Mouse (Mus musculus) megakaryocyte, embryonic 14.5 days (primary cell): ENCODE measurements around the gene Kel. TPM values are rescaled to one million over a fixed set of nuclear protein-coding genes. Genes with fewer than 3 reads are reported as not detected.

Source experiments
- H3K27me3 ChIP-seq: replicated peaks from 2 replicates; pipeline ENCODE3; 2012; ENCODE audit warnings: inconsistent platforms
- H3K36me3 ChIP-seq: replicated peaks from 2 replicates; pipeline ENCODE3; 2012; ENCODE audit warnings: low read length, inconsistent platforms, mixed read lengths
- H3K4me1 ChIP-seq: 2 replicates; pipeline ENCODE4 v1.6.1; 2012; ENCODE audit warnings: inconsistent platforms
- H3K4me3 ChIP-seq: replicated peaks from 2 replicates; pipeline ENCODE3; 2012; ENCODE audit warnings: moderate library complexity, mild to moderate bottlenecking, inconsistent platforms
- H3K9me3 ChIP-seq: 2 replicates; pipeline ENCODE4 v1.6.1; 2012; ENCODE audit warnings: inconsistent platforms
- FLI1 ChIP-seq: IDR thresholded peaks from 2 replicates; pipeline ENCODE4 v1.6.1; 2012; ENCODE audit warnings: low read length, inconsistent platforms, mixed read lengths
- GATA1 ChIP-seq: IDR thresholded peaks from 3 replicates; pipeline ENCODE4 v1.6.1; 2012; ENCODE audit warnings: mixed read lengths, low read length, inconsistent platforms, borderline replicate concordance
- polyA plus RNA-seq: library from polyadenylated mRNA; stranded (reverse); fragments of >175 nt; gene quantifications from 2 replicates; pipeline ENCODE4 v1.2.3, GENCODE M21; 2012; ENCODE audit warnings: low replicate concordance; ENCODE audit not compliant: insufficient read depth

Gene Kel
- polyA plus RNA-seq, 1 experiment = 0.48 TPM

GRCm38 (mm10) chr6:41694407-41694806 lies 9.7 kb downstream of the Kel start:
- TF ChIP-seq GATA1 (no peak), FLI1 (no peak)
- H3K36me3 ChIP-seq = no peaks in the 10 kb centered on the region
- H3K4me1 ChIP-seq = no peaks in the 10 kb centered on the region
- no peak overlapping the region for H3K4me3 ChIP-seq
- no peaks in the 10 kb centered on the region for H3K27me3 ChIP-seq
- no peaks in the 10 kb centered on the region for H3K9me3 ChIP-seq

GRCm38 (mm10) chr6:41692200-41692599 lies 11.9 kb downstream of the Kel start:
- H3K36me3 ChIP-seq = no peaks in the 10 kb centered on the region
- H3K27me3 ChIP-seq = peaks cover 1% of the 10 kb centered on the region
- no peaks in the 10 kb centered on the region for H3K4me1 ChIP-seq
- TF ChIP-seq GATA1 (no peak), FLI1 (no peak)
- H3K9me3 ChIP-seq = no peaks in the 10 kb centered on the region
- no peak overlapping the region for H3K4me3 ChIP-seq

GRCm38 (mm10) chr6:41685596-41685995 lies 18.5 kb downstream of the Kel start:
- no peaks in the 10 kb centered on the region for H3K36me3 ChIP-seq
- no peak overlapping the region for H3K4me3 ChIP-seq
- TF ChIP-seq FLI1 = no peak
- no peak for TF ChIP-seq GATA1
- no peaks in the 10 kb centered on the region for H3K9me3 ChIP-seq
- no peaks in the 10 kb centered on the region for H3K4me1 ChIP-seq
- H3K27me3 ChIP-seq = peaks cover 7% of the 10 kb centered on the region

- no peaks in the 10 kb centered on the region for H3K4me1 ChIP-seq
- no peaks in the 10 kb centered on the region for H3K36me3 ChIP-seq
- no peak overlapping the region for H3K4me3 ChIP-seq
Measured at GRCm38 (mm10) chr6:41684911-41685310, 19.2 kb downstream of the Kel start.

GRCm38 (mm10) chr6:41684131-41684530 lies 20.0 kb downstream of the Kel start, which contains the start of gene Llcfc1:
Llcfc1 (plus strand) TSS chr6:41684431.
- no peak within 1 kb of the TSS for H3K4me3 ChIP-seq
- TF ChIP-seq GATA1 = no peak
- TF ChIP-seq FLI1 = no peak
- H3K4me1 ChIP-seq = no peaks in the 10 kb centered on the region
- H3K9me3 ChIP-seq = no peaks in the 10 kb centered on the region
- peaks cover 12% of the 10 kb centered on the region for H3K27me3 ChIP-seq
- no peaks in the 10 kb centered on the region for H3K36me3 ChIP-seq

More at GRCm38 (mm10) chr6:41684911-41685310, 19.2 kb downstream of the Kel start:
- Histone ChIP-seq H3K9me3 (no peaks in the 10 kb centered on the region), H3K27me3 (peaks cover 12% of the 10 kb centered on the region)
- TF ChIP-seq GATA1 (no peak), FLI1 (no peak)

GRCm38 (mm10) chr6:41681656-41682055 lies 22.5 kb downstream of the Kel start:
- TF ChIP-seq FLI1 = no peak
- TF ChIP-seq GATA1 = no peak
- H3K9me3 ChIP-seq = no peaks in the 10 kb centered on the region
- no peak overlapping the region for H3K4me3 ChIP-seq
- no peaks in the 10 kb centered on the region for H3K36me3 ChIP-seq
- no peaks in the 10 kb centered on the region for H3K4me1 ChIP-seq
- peaks cover 11% of the 10 kb centered on the region for H3K27me3 ChIP-seq

- TF ChIP-seq GATA1 = no peak
- no peak for TF ChIP-seq FLI1
- H3K4me3 ChIP-seq = no peak within 1 kb of the TSS
- H3K27me3 ChIP-seq = peaks cover 13% of the 10 kb centered on the region
- 0 out of 2 replicates have a peak, but pooled peaks cover 2% of the 10 kb centered on the region for H3K4me1 ChIP-seq
- no peaks in the 10 kb centered on the region for H3K9me3 ChIP-seq
- no peaks in the 10 kb centered on the region for H3K36me3 ChIP-seq
Measured at GRCm38 (mm10) chr6:41680669-41681068, 23.5 kb downstream of the Kel start, which contains the start of gene Trpv5. Trpv5 (minus strand) TSS chr6:41680769.

GRCm38 (mm10) chr6:41676530-41676929 lies 27.6 kb downstream of the Kel start:
- Histone ChIP-seq H3K9me3 (peaks cover 3% of the 10 kb centered on the region; the same call in 1 of the 2 replicates), H3K4me3 (no peak overlapping the region), H3K27me3 (peaks cover 10% of the 10 kb centered on the region), H3K4me1 (0 out of 2 replicates have a peak, but pooled peaks cover 6% of the 10 kb centered on the region), H3K36me3 (no peaks in the 10 kb centered on the region)
- TF ChIP-seq GATA1 (no peak), FLI1 (no peak)

- Histone ChIP-seq H3K9me3 (no peaks in the 10 kb centered on the region), H3K36me3 (no peaks in the 10 kb centered on the region), H3K4me3 (no peak overlapping the region), H3K27me3 (peaks cover 4% of the 10 kb centered on the region), H3K4me1 (no peaks in the 10 kb centered on the region; the same call in 1 of the 2 replicates)
- TF ChIP-seq GATA1 (no peak), FLI1 (no peak)
Measured at GRCm38 (mm10) chr6:41662320-41662719, 41.8 kb downstream of the Kel start.

GRCm38 (mm10) chr6:41658487-41658886 lies 45.7 kb downstream of the Kel start:
- TF ChIP-seq GATA1 (no peak), FLI1 (no peak)
- Histone ChIP-seq H3K9me3 (no peaks in the 10 kb centered on the region), H3K4me1 (peaks cover 8% of the 10 kb centered on the region), H3K27me3 (peaks cover 4% of the 10 kb centered on the region), H3K4me3 (no peak overlapping the region), H3K36me3 (no peaks in the 10 kb centered on the region)
